Mouse (Mus musculus) lung, embryonic 14.5 days (tissue): ENCODE results near the gene Abcc3. TPM values are rescaled to one million over a fixed set of nuclear protein-coding genes. Genes with fewer than 3 reads are reported as not detected.

Experiments
- ATAC-seq: fragments of 200-750 bp; cut with Nextera tagmentation; 2 replicates; pipeline ENCODE4 v1.8.0; 2017; ENCODE audit warnings: mild to moderate bottlenecking, moderate TSS enrichment, moderate library complexity; ENCODE audit not compliant: insufficient read depth
- DNase-seq: peaks from one replicate; pipeline ENCODE4 v3.0.0-alpha.2; 2015
- H3K27ac ChIP-seq: fragments of 300-500 bp; sonication (generic); 2 replicates; pipeline ENCODE4 v1.5.1; 2014; ENCODE audit warnings: low read depth, mild to moderate bottlenecking, moderate library complexity
- H3K27me3 ChIP-seq: fragments of 300-500 bp; sonication (generic); 2 replicates; pipeline ENCODE4 v1.6.1; 2014; ENCODE audit warnings: low read length, control low read depth; ENCODE audit not compliant: insufficient read depth
- H3K36me3 ChIP-seq: fragments of 300-500 bp; sonication (generic); 2 replicates; pipeline ENCODE4 v1.6.1; 2014; ENCODE audit warnings: control low read depth; ENCODE audit not compliant: insufficient read depth
- H3K4me1 ChIP-seq: fragments of 300-500 bp; sonication (generic); 2 replicates; pipeline ENCODE4 v1.6.1; 2014; ENCODE audit warnings: antibody characterized with exemption, control low read depth; ENCODE audit not compliant: insufficient read depth
- H3K4me2 ChIP-seq: fragments of 300-500 bp; sonication (generic); 2 replicates; pipeline ENCODE4 v1.6.1; 2014; ENCODE audit warnings: mild to moderate bottlenecking
- H3K4me3 ChIP-seq: fragments of 300-500 bp; sonication (generic); 2 replicates; pipeline ENCODE4 v1.5.1; 2014; ENCODE audit warnings: low read depth, low read length
- H3K9ac ChIP-seq: fragments of 300-500 bp; sonication (generic); 2 replicates; pipeline ENCODE4 v1.6.1; 2014
- H3K9me3 ChIP-seq: fragments of 300-500 bp; sonication (generic); 2 replicates; pipeline ENCODE4 v1.6.1; 2016; ENCODE audit warnings: low read depth, low read length, control low read depth
- CTCF ChIP-seq: IDR thresholded peaks from 2 replicates; pipeline ENCODE4 v1.5.1; 2016; ENCODE audit warnings: antibody characterized with exemption, low read depth
- WGBS: fragments of 180-500 bp; shearing (Covaris S2); extraction: QIAGEN DNeasy Blood & Tissue Kit; methylation state at CpG from one replicate; pipeline ENCODE4 v1.1.7; 2014; 5-methylcytosine and 5-hydroxymethylcytosine counted together
- polyA plus RNA-seq: library from polyadenylated mRNA; unstranded; fragments of >200 nt; fragmentation: Nextera tagmentation; extraction: Ambion mirVana; gene quantifications from 2 replicates; pipeline ENCODE4 v1.2.1, GENCODE M21; 2014

The Abcc3 gene
- polyA plus RNA-seq, 1 experiment from 2014 or later: 3.1 TPM

DNA sequence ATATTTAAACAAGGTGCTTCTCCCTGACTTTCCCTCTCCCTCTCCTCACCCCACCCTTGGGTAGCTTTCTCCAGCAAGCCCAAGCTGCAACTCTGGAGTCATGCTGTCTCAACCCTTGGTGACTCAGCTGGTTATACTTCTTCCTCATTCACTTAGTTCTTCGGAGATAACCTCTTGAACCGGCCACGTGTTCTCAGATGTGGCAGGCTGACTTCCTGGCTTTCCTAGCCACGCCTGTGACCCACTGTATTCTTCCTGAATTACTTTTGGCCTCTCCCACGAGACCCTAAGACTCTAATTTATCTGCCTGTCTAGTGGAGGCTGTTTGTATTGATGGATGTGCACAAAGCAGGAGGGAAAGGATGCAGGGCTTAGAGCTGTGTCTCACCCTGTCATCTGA, 22.0 kb downstream of the Abcc3 start:
- H3K4me2 ChIP-seq: no peak overlapping the region
- no peaks in the 10 kb centered on the region for H3K27me3 ChIP-seq
- H3K4me1 ChIP-seq: no peaks in the 10 kb centered on the region
- ATAC-seq (no peak), DNase-seq (no peak)
- H3K9me3 ChIP-seq: no peaks in the 10 kb centered on the region
- H3K9ac ChIP-seq: no peak overlapping the region
- no peaks in the 10 kb centered on the region for H3K36me3 ChIP-seq
- TF ChIP-seq CTCF: no peak
- WGBS: 10% methylated on average over 5 of the region's 5 CpGs
- H3K27ac ChIP-seq: no peak overlapping the region
- H3K4me3 ChIP-seq: no peak overlapping the region

DNA sequence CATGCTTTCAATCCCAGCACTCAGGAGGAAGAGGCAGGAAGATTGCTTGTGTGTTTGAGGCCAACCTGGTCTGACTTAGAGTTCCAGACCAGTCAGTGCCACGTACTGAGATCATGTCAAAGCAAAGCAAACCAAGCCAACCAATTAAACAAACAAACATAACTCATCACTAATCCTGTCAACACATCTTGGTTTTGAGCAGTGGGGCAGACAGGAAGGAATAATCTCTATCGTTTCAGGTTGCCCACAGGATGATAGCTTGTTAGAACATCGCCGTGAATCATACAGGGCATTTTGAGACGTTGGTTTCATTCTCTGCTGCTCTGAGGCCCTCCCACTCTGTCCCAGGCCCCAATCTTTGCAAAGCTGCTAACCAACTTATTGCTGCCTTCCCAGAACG, 22.8 kb downstream of the Abcc3 start:
- Histone ChIP-seq H3K36me3 (no peaks in the 10 kb centered on the region), H3K9ac (no peak overlapping the region), H3K9me3 (no peaks in the 10 kb centered on the region), H3K27ac (no peak overlapping the region), H3K27me3 (no peaks in the 10 kb centered on the region), H3K4me1 (no peaks in the 10 kb centered on the region), H3K4me3 (no peak overlapping the region), H3K4me2 (no peak overlapping the region)
- no peak for TF ChIP-seq CTCF
- no peak for ATAC-seq
- 66% methylated on average over 6 of the region's 6 CpGs for WGBS
- no peak for DNase-seq

DNA sequence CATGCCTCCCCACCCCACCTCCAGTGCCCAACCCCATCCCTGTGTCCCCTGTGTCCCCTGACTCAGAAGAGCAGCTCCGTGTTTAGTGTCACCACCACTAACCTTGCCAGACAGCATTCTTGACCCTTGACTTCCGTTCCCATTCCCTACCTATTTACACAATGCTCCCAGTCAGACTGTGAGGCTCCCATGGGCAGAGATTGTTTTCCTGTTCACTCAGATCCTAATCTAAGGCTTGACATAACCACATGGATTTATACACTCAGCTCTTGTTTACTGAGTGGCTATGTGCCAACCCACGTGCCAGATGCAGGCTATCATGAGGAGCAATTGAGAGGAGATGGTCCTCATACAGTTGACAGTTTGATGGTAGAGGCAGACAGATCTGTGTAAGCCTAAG, 27.5 kb downstream of the Abcc3 start:
- Histone ChIP-seq H3K27me3 (no peaks in the 10 kb centered on the region), H3K36me3 (no peaks in the 10 kb centered on the region), H3K4me1 (no peaks in the 10 kb centered on the region; the same call in 1 of the 2 replicates), H3K4me2 (no peak overlapping the region), H3K9ac (no peak overlapping the region), H3K4me3 (no peak overlapping the region), H3K27ac (no peak overlapping the region), H3K9me3 (no peaks in the 10 kb centered on the region)
- WGBS: 41% methylated on average over 3 of the region's 3 CpGs
- no peak for TF ChIP-seq CTCF
- DNase-seq (peak; percentile 33), ATAC-seq (no peak; the same call in 1 of the 2 replicates)

DNA sequence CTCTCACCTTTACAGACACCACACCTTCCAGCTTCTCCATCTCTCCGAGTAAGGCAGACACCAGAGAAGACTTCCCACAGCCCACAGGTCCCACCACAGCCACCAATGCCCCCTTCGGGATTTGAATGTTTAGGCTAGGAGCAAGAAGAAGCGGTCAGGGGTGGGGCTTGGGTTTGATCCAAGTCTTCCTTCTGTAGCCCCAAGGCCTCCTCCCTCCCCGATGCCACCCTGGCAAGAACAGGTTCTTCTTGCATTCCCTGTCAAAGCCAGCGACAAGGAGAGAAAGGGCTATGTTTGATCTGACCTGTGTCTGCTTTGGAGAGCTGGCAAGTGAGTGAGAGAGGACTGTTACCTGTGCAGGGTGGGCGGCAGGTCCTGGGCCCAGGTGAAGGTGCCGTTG, 29.1 kb downstream of the Abcc3 start:
- WGBS: 55% methylated on average over 7 of the region's 7 CpGs
- no peak overlapping the region for H3K4me2 ChIP-seq
- no peaks in the 10 kb centered on the region; the same call in 1 of the 2 replicates for H3K4me1 ChIP-seq
- H3K36me3 ChIP-seq: no peaks in the 10 kb centered on the region
- DNase-seq (peak; percentile 36), ATAC-seq (no peak)
- H3K9ac ChIP-seq: no peak overlapping the region
- H3K27me3 ChIP-seq: no peaks in the 10 kb centered on the region
- no peaks in the 10 kb centered on the region for H3K9me3 ChIP-seq
- no peak overlapping the region for H3K4me3 ChIP-seq
- TF ChIP-seq CTCF: no peak
- H3K27ac ChIP-seq: no peak overlapping the region

DNA sequence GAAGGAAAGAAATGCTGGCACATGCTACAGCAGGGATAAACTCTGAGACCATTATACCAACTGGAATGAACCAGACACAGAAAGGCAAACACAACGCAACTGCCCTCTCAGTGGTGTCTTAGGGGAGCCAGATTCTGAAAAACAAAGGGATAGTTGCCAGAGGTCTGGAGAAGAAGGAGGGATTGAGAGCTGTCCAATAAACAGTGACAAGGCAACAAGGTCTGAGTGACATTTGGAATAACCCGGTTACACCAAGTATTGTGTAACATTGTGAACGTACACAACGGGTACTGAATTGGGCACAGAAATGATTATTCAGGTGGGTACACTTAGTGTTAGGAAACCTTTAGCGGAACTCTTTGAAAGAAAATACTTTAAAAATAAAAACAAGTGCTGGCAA, 30.7 kb downstream of the Abcc3 start:
- ATAC-seq (no peak), DNase-seq (no peak)
- no peak overlapping the region for H3K4me2 ChIP-seq
- no peak overlapping the region for H3K27ac ChIP-seq
- H3K4me3 ChIP-seq: no peak overlapping the region
- 91% methylated on average over 5 of the region's 5 CpGs for WGBS
- no peaks in the 10 kb centered on the region; the same call in 1 of the 2 replicates for H3K4me1 ChIP-seq
- no peaks in the 10 kb centered on the region for H3K9me3 ChIP-seq
- H3K27me3 ChIP-seq: no peaks in the 10 kb centered on the region
- no peaks in the 10 kb centered on the region for H3K36me3 ChIP-seq
- no peak for TF ChIP-seq CTCF
- no peak overlapping the region for H3K9ac ChIP-seq

DNA sequence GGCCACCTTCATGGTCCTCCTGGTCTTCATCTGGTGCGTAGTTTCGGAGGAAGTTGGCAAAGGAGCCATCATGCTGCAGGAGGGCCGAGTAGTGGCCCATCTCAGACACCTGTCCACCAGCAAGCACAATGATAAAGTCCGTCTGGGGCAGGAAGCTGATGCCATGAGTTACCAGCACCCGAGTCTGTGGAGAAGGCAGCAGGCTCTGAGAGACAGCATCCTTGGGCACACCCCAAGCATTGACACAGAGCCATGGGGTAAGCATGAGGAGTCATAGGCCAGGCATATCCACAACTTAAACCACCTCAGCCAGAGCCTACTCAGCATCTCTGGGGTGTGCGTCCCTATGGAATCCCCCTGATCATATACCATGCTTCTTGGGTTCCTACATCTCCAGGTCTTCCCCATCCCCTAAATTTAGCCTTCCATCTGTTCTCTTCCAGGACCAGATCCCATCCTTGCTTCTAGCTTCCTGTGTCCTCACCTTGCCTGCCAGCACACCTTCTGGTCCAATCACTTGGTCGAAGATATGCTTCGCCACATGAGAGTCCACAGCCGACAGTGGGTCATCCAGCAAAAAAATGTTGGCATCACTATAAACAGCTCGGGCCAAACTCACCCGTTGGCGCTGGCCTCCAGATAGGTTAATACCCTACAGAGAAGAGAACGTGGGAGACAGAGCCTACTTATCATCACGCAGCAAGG, 31.5 kb downstream of the Abcc3 start:
- DNase-seq (no peak), ATAC-seq (no peak)
- no peaks in the 10 kb centered on the region; the same call in 1 of the 2 replicates for H3K4me1 ChIP-seq
- no peak overlapping the region for H3K9ac ChIP-seq
- H3K4me3 ChIP-seq: no peak overlapping the region
- TF ChIP-seq CTCF: no peak
- no peaks in the 10 kb centered on the region for H3K9me3 ChIP-seq
- no peaks in the 10 kb centered on the region for H3K27me3 ChIP-seq
- no peaks in the 10 kb centered on the region for H3K36me3 ChIP-seq
- H3K4me2 ChIP-seq: no peak overlapping the region
- no peak overlapping the region for H3K27ac ChIP-seq
- 86% methylated on average over 14 of the region's 14 CpGs for WGBS

DNA sequence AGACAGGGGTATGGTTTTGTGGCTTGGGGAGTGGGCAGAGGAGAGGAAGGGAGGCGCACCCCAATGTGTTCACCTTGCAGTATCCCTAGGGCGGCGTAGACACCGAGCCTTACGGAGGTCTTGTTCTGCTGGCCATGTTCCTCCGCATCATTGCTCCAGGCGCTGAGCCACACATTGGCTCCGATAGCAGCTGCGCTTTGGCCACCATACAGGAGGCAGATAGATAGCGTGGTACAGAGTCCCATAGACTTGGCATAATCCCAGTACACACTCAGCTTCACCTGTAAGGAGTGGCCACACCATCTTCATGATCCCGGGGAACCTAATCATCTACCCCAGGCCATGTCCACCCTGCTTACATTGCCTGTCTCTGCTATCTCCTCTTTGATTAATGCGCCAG, 33.6 kb downstream of the Abcc3 start:
- Histone ChIP-seq H3K4me1 (no peaks in the 10 kb centered on the region; the same call in 1 of the 2 replicates), H3K9ac (no peak overlapping the region), H3K27ac (no peak overlapping the region), H3K36me3 (no peaks in the 10 kb centered on the region), H3K27me3 (no peaks in the 10 kb centered on the region), H3K4me3 (no peak overlapping the region), H3K9me3 (no peaks in the 10 kb centered on the region), H3K4me2 (no peak overlapping the region)
- no peak for TF ChIP-seq CTCF
- ATAC-seq (no peak), DNase-seq (no peak)
- WGBS: 92% methylated on average over 12 of the region's 12 CpGs
